Mouse (Mus musculus): ENCODE data around the gene Ppan. TPM values are rescaled to one million over a fixed set of nuclear protein-coding genes. Genes with fewer than 3 reads are reported as not detected.

The Ppan gene
- polyA plus RNA-seq, 1 experiment from 2014 or later: 89.9 TPM

GRCm38 (mm10) chr9:20894629-20895028, 6.7 kb downstream of the Ppan start:
- Histone ChIP-seq H3K9ac (no peak overlapping the region), H3K9me3 (replicated peaks) (no peaks in the 10 kb centered on the region), H3K36me3 (peaks cover 74% of the 10 kb centered on the region), H3K4me3 (replicated peaks) (no peak overlapping the region), H3K27me3 (no peaks in the 10 kb centered on the region), H3K4me1 (peaks cover 26% of the 10 kb centered on the region), H3K4me2 (replicated peaks) (no peak overlapping the region), H3K27ac (replicated peaks) (no peak overlapping the region)
- no peak for ATAC-seq (ENCODE audit: insufficient number of reproducible peaks, low FRiP score, low TSS enrichment, low read depth)
- WGBS: 88% methylated on average over 15 of the region's 15 CpGs

DNA sequence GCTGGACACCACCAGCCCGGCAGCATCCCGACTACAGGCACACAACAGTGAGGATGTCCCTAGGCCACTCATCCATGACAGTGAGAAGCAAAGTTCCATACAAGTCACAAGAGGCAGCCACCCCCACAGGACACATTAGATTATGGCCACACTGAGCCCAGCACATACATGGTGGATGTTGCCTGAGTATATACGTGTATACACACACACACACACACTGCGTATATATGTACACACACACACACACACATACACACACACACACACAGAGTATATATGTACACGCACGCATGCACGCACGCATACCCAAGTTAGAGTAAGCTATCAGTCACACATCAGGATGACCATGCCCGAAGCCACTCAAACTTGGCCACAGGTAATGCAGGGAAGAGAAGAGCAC, 7.4 kb downstream of the Ppan start:
- no peaks in the 10 kb centered on the region for H3K9me3 ChIP-seq (replicated peaks)
- no peak overlapping the region for H3K4me2 ChIP-seq (replicated peaks)
- WGBS: 94% methylated on average over 9 of the region's 9 CpGs
- no peak for ATAC-seq (ENCODE audit: insufficient number of reproducible peaks, low FRiP score, low TSS enrichment, low read depth)
- peaks cover 24% of the 10 kb centered on the region for H3K4me1 ChIP-seq
- no peak overlapping the region for H3K27ac ChIP-seq (replicated peaks)
- H3K9ac ChIP-seq: no peak overlapping the region
- no peak overlapping the region for H3K4me3 ChIP-seq (replicated peaks)
- H3K27me3 ChIP-seq: no peaks in the 10 kb centered on the region
- H3K36me3 ChIP-seq: peaks cover 66% of the 10 kb centered on the region

DNA sequence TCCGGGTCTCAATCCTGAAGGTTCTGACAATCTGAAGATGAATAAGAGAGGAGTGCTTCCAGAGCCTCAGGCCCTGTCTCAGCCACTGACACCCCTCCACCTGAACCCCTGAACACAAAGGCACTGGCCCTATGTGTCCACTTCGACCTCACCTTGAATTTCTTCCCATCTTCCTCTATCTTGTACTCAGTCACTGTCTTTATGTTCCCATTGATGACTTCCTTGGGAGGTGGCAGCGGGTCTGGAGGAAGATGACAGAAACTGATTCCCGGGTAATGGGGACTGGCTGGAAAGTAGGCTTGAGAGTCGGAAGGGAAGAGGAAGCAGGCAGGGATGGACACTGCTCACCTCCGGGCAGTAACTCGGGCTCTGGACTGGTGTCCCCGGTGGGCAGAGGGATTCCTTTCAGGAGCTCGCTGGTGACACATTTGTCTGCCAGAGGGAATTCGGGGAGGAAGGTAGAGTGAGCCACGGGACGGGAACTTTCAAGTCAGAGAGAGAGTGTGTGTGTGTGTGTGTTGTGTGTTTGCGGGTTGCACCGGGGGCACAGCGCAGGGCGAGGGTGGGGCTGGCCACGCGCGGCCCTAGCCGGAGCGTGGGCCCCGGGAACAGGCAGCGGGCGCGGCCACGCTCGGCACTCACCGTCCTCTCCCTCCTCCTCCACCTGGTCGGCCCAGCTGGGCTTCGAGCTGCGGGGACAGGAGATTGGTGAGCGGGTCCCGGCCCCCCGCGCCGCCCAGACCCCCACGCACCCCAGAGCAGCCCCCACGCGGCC, 9.9 kb downstream of the Ppan start:
- ATAC-seq (ENCODE audit: insufficient number of reproducible peaks, low FRiP score, low TSS enrichment, low read depth): peak; percentile 51
- no peaks in the 10 kb centered on the region for H3K27me3 ChIP-seq

DNA sequence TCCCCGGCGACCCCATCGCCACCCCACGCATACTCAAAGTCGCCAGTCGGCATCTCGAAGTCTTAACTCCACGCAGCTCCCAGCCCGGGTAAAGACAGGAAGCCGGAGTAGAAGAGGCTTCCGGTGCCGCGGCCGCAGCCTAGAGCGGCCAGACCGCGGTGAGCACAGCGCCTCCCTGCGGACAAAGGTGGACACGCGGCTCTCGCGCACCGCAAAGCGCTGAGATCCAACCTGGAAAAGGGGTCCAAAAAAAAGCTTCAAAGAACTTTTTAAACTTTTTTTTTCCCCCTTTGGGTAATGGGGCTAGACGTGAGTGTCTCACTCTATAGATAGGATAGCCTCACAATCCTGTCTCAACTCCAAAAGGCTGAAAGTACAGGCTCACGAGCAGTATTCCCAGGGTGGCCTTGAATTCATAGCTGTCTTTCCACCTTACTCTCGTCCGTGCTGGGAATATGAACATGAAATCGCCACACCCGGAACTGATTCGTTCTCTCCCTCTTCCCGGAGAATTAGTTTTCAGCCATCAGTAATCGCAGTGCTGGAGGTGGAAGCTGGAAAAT, 10.6 kb downstream of the Ppan start, which contains the start of gene Eif3g:
Eif3g (minus strand) TSS at position 113 of the 563 bp plus-strand sequence.
- H3K27me3 ChIP-seq: no peaks in the 10 kb centered on the region
- H3K9ac ChIP-seq: peak within 1 kb of the TSS; percentile 98
- H3K4me1 ChIP-seq: peaks cover 31% of the 10 kb centered on the region
- peaks cover 34% of the 10 kb centered on the region for H3K36me3 ChIP-seq
- H3K27ac ChIP-seq (replicated peaks): peak within 1 kb of the TSS; percentile 71
- peak; percentile 80 for ATAC-seq (ENCODE audit: insufficient number of reproducible peaks, low FRiP score, low TSS enrichment, low read depth)
- H3K4me3 ChIP-seq (replicated peaks): peak within 1 kb of the TSS; percentile 96
- H3K9me3 ChIP-seq (replicated peaks): no peaks in the 10 kb centered on the region
- H3K4me2 ChIP-seq (replicated peaks): peak within 1 kb of the TSS; percentile 91
- 3% methylated on average over 34 of the region's 34 CpGs for WGBS

More for the DNA sequence above, 9.9 kb downstream of the Ppan start:
- peak overlapping the region; percentile 98 for H3K9ac ChIP-seq
- H3K4me1 ChIP-seq: peaks cover 31% of the 10 kb centered on the region
- H3K4me2 ChIP-seq (replicated peaks): peak overlapping the region; percentile 91
- peak overlapping the region; percentile 96 for H3K4me3 ChIP-seq (replicated peaks)
- no peaks in the 10 kb centered on the region for H3K9me3 ChIP-seq (replicated peaks)
- peak overlapping the region; percentile 71 for H3K27ac ChIP-seq (replicated peaks)
- 4% methylated on average over 36 of the region's 39 CpGs for WGBS
- H3K36me3 ChIP-seq: peaks cover 41% of the 10 kb centered on the region

- Histone ChIP-seq H3K27ac (replicated peaks) (no peak overlapping the region), H3K27me3 (no peaks in the 10 kb centered on the region), H3K4me3 (replicated peaks) (no peak overlapping the region), H3K9me3 (replicated peaks) (no peaks in the 10 kb centered on the region), H3K4me2 (replicated peaks) (no peak overlapping the region), H3K4me1 (peaks cover 26% of the 10 kb centered on the region), H3K9ac (no peak overlapping the region), H3K36me3 (peaks cover 21% of the 10 kb centered on the region)
- ATAC-seq (ENCODE audit: insufficient number of reproducible peaks, low FRiP score, low TSS enrichment, low read depth): no peak
- 13% methylated on average over 13 of the region's 13 CpGs for WGBS
These were observed 13.6 kb downstream of the Ppan start for GRCm38 (mm10) chr9:20901466-20902173.

GRCm38 (mm10) chr9:20902174-20902491, 14.2 kb downstream of the Ppan start:
- Histone ChIP-seq H3K36me3 (peaks cover 22% of the 10 kb centered on the region), H3K4me2 (replicated peaks) (no peak overlapping the region), H3K4me1 (peaks cover 21% of the 10 kb centered on the region), H3K27ac (replicated peaks) (no peak overlapping the region), H3K4me3 (replicated peaks) (no peak overlapping the region), H3K9me3 (replicated peaks) (no peaks in the 10 kb centered on the region), H3K9ac (no peak overlapping the region), H3K27me3 (no peaks in the 10 kb centered on the region)
- no peak for ATAC-seq (ENCODE audit: insufficient number of reproducible peaks, low FRiP score, low TSS enrichment, low read depth)
- 28% methylated on average over 6 of the region's 6 CpGs for WGBS

DNA sequence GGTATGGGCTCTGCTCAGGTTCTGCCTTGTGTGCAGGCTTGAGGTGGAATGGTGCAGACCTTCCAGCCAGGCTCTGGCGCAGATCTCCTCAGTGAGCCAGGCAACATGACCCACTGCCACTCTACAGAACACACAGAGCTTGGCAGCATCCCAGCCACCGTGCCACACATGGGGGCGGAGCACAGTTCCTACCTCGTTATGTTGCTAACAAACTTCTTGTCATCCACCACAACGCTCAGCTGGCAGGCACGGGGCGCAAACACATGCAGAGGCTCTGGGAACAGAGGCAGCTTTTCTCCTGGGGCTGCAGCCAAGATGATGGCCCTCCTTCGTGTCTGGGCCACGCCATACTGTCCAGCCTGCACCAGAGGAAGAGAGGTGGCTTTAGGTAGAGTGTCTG, 22.0 kb downstream of the Ppan start:
- Histone ChIP-seq H3K27ac (replicated peaks) (no peak overlapping the region), H3K27me3 (no peaks in the 10 kb centered on the region), H3K9ac (no peak overlapping the region), H3K4me1 (no peaks in the 10 kb centered on the region), H3K9me3 (replicated peaks) (no peaks in the 10 kb centered on the region), H3K4me3 (replicated peaks) (no peak overlapping the region), H3K36me3 (peaks cover 99% of the 10 kb centered on the region), H3K4me2 (replicated peaks) (no peak overlapping the region)
- WGBS: 90% methylated on average over 9 of the region's 9 CpGs
- ATAC-seq (ENCODE audit: insufficient number of reproducible peaks, low FRiP score, low TSS enrichment, low read depth): no peak

DNA sequence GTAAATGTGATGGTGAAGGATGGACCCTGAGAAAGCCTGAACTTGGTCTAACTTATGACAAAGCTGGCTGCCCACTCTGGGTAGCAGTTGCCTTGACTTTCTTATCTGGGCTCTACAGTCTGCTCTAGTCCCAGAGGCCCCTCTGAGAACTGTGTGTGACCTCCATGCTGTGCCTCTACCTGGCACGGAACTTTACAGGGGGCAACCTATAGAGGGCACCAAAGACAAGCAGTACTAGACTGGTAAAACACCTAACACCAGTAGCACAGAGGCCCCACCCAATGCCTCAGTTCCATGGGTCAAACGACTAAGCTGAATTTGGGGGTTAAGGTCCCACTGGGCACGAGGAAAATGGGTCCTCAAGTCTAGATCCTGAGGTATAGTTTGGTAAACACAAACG, 28.2 kb downstream of the Ppan start:
- peaks cover 100% of the 10 kb centered on the region for H3K36me3 ChIP-seq
- no peaks in the 10 kb centered on the region for H3K9me3 ChIP-seq (replicated peaks)
- no peak overlapping the region for H3K9ac ChIP-seq
- H3K4me3 ChIP-seq (replicated peaks): no peak overlapping the region
- no peak overlapping the region for H3K27ac ChIP-seq (replicated peaks)
- no peaks in the 10 kb centered on the region for H3K27me3 ChIP-seq
- H3K4me1 ChIP-seq: no peaks in the 10 kb centered on the region
- WGBS: 79% methylated on average over 4 of the region's 4 CpGs
- no peak for ATAC-seq (ENCODE audit: insufficient number of reproducible peaks, low FRiP score, low TSS enrichment, low read depth)
- H3K4me2 ChIP-seq (replicated peaks): no peak overlapping the region

- WGBS: 89% methylated on average over 3 of the region's 3 CpGs
- no peaks in the 10 kb centered on the region for H3K9me3 ChIP-seq (replicated peaks)
- no peak overlapping the region for H3K4me2 ChIP-seq (replicated peaks)
- H3K4me1 ChIP-seq: no peaks in the 10 kb centered on the region
- H3K9ac ChIP-seq: no peak overlapping the region
- H3K27ac ChIP-seq (replicated peaks): no peak overlapping the region
- H3K36me3 ChIP-seq: peaks cover 100% of the 10 kb centered on the region
- ATAC-seq (ENCODE audit: insufficient number of reproducible peaks, low FRiP score, low TSS enrichment, low read depth): no peak
- H3K27me3 ChIP-seq: no peaks in the 10 kb centered on the region
- no peak overlapping the region for H3K4me3 ChIP-seq (replicated peaks)
These were observed 35.3 kb downstream of the Ppan start for GRCm38 (mm10) chr9:20923258-20923657.
